Mouse (Mus musculus) liver, adult (tissue): ENCODE measurements around the gene Fstl4.

ENCODE experiments used
- GATA4 ChIP-seq: IDR thresholded peaks from 2 replicates; pipeline ENCODE4 v1.6.1; 2014; ENCODE audit warnings: mild to moderate bottlenecking, low read length; ENCODE audit not compliant: insufficient replicate concordance

Gene Fstl4

GRCm38 (mm10) chr11:52764461-52764893 lies at the start of gene Fstl4:
Gene Fstl4, plus strand, starts transcription at chr11:52764634.
- no peak for TF ChIP-seq GATA4

DNA sequence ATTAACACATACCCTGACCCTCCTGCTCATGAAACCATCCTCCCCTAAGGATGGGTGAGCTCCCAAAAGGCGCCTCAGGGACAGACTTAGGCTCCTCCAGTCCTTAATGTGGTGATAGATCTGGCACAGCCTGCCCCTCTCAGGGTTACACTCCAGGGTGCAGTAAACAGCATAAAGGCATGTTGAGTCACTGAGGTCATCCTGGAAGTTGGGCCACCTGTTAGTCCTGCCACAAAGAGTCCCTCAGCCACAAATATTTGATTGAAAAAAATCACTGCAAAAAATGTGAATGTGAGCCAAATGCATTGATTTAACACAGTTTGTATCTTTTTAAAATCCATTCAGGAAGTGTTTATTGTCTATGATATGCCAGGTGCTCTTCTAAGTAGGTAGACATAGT lies 45.9 kb upstream of the Fstl4 start:
- TF ChIP-seq GATA4: no peak

- TF ChIP-seq GATA4: no peak
These were observed 43.3 kb upstream of the Fstl4 start for GRCm38 (mm10) chr11:52721087-52721486.

- no peak for TF ChIP-seq GATA4
These were observed 41.7 kb upstream of the Fstl4 start for GRCm38 (mm10) chr11:52722706-52723105.

- TF ChIP-seq GATA4: no peak
These were observed 38.4 kb upstream of the Fstl4 start for GRCm38 (mm10) chr11:52726001-52726400.

GRCm38 (mm10) chr11:52728479-52728878 lies 36.0 kb upstream of the Fstl4 start:
- TF ChIP-seq GATA4: no peak

DNA sequence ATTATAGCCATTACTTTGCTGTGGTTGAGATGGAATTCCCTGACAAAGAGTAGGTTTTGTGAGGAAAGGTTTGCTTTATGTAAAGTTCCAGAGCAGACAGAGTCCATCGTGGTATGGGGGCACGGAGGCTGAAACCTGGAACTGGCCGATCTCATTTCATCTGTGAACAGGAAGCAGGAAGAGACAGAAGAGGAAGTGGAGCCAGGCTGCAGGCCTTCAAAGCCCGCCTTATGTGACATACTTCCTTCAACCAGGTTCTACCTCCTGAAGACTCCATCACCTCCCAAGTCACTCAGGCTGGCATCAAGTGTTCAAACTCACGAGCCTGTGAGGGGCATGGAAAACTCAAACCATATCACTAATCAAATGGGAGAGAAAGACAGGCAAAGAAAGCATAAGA lies 34.5 kb upstream of the Fstl4 start:
- no peak for TF ChIP-seq GATA4

GRCm38 (mm10) chr11:52731979-52732378 lies 32.5 kb upstream of the Fstl4 start:
- no peak for TF ChIP-seq GATA4

- TF ChIP-seq GATA4: no peak
These were observed 29.8 kb upstream of the Fstl4 start for GRCm38 (mm10) chr11:52734493-52735195.

GRCm38 (mm10) chr11:52739187-52739586 lies 25.2 kb upstream of the Fstl4 start:
- no peak for TF ChIP-seq GATA4

DNA sequence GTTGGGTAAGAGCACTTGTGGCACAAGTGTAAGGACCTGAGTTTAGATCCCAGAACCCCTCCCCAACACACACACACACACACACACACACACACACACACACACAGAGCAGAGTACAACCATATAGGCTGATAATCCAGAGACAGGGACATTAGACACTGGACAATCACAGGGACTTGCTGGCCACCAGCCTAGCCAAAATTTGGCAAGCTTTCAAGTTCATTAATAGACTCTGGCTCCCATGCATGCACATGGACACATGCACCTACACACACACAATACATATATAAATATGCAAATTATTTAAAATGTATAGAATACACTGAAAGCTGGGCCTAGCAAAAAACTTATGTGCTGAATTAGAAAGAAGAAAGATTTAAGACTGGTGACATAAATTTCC lies 24.0 kb upstream of the Fstl4 start:
- TF ChIP-seq GATA4: no peak

GRCm38 (mm10) chr11:52743956-52744355 lies 20.5 kb upstream of the Fstl4 start:
- TF ChIP-seq GATA4: no peak

GRCm38 (mm10) chr11:52744593-52745450 lies 19.6 kb upstream of the Fstl4 start:
- TF ChIP-seq GATA4: no peak

GRCm38 (mm10) chr11:52747206-52747605 lies 17.2 kb upstream of the Fstl4 start:
- no peak for TF ChIP-seq GATA4

DNA sequence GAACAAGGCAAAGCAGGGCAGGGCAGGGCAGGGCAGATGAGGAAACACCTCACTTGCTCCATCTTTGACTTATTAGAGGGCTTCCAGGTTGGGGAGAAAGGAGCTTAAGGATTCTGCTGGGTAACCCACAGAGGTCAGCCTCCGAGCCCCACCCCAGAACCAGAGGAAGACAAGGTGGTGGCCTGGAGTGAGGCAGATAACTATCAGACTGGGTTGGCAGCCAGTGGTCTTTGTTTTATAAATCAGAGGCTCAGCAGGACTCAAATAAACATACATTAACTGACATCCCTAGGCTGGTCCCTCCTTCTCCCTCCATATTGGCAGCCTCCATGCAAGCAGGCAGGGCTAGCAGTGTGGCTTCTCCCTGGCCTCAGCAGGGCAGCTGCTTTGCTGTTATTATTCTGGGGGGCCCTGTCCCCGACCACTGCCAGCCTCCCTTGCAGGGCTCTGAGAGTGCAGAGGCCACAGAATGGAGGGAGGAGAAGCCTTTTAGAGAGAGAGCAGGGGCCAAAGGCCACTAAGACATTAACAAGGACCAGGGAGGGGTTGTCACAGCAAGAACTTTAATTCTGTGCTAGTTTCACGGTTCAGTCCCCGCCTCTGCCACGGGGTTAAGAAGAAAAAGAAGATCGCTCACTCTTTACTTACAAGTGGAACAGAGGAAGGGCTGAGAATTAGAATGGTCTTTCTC lies 16.5 kb upstream of the Fstl4 start:
- TF ChIP-seq GATA4: no peak

DNA sequence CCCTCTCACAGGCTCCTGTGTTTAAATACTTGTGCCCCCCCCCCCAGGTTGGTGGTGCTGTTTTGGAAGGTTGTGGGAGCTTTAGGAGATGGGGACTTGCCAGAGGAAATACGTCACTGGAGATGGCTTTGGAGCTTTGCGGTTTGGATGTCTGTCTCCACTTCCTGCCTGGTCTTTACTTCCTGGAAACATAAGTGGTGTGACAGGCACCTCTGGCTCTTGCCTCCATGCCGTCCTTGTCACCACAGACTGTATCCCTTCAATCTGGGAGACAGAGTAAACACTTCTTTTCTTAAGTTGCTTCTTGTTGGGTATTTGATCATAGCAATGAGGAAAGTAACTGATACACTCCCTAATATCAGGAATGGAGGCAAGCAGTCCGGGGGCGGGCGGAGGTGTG lies 14.4 kb upstream of the Fstl4 start:
- TF ChIP-seq GATA4: no peak
